Mouse (Mus musculus): ENCODE data around the gene Ccdc85a.
"Not testable (repeated sequence)": the region's sequence is repeated elsewhere in the genome, so short reads cannot be mapped to it uniquely, and the experiment has no call there.

Ccdc85a gene

GRCm38 (mm10) chr11:28422451-28423231 is 161.5 kb downstream of the Ccdc85a start:
- in situ Hi-C loops (cut with MboI) = no loop called here

- in situ Hi-C loops (cut with MboI) = no loop called here
These were observed 168.3 kb downstream of the Ccdc85a start for GRCm38 (mm10) chr11:28415841-28416240.

- in situ Hi-C loops (cut with MboI) = not testable (repeated sequence)
These were observed 174.2 kb downstream of the Ccdc85a start for GRCm38 (mm10) chr11:28409880-28410279.

- in situ Hi-C loops (cut with MboI) = no loop called here
These were observed 187.0 kb downstream of the Ccdc85a start for GRCm38 (mm10) chr11:28397166-28397565.

GRCm38 (mm10) chr11:28375891-28376290 is 208.2 kb downstream of the Ccdc85a start:
- in situ Hi-C loops (cut with MboI) = no loop called here

GRCm38 (mm10) chr11:28374636-28375035 is 209.5 kb downstream of the Ccdc85a start:
- in situ Hi-C loops (cut with MboI) = no loop called here

- in situ Hi-C loops (cut with MboI) = not testable (repeated sequence)
These were observed 212.7 kb downstream of the Ccdc85a start for GRCm38 (mm10) chr11:28371381-28371780.

GRCm38 (mm10) chr11:28365929-28366244 is 218.2 kb downstream of the Ccdc85a start:
- in situ Hi-C loops (cut with MboI) = no loop called here

- in situ Hi-C loops (cut with MboI) = no loop called here
These were observed 218.8 kb downstream of the Ccdc85a start for GRCm38 (mm10) chr11:28365209-28365928.

- in situ Hi-C loops (cut with MboI) = no loop called here
These were observed 240.7 kb downstream of the Ccdc85a start for GRCm38 (mm10) chr11:28343465-28343864.

- in situ Hi-C loops (cut with MboI) = no loop called here
These were observed 242.2 kb downstream of the Ccdc85a start for GRCm38 (mm10) chr11:28341887-28342286.

- in situ Hi-C loops (cut with MboI) = not testable (repeated sequence)
These were observed 244.6 kb downstream of the Ccdc85a start, which contains the start of gene Gm6685 for GRCm38 (mm10) chr11:28339224-28340150. Gene Gm6685 (minus strand): TSS chr11:28339867.

All from mature B cell (primary cell).